Mouse (Mus musculus) kidney, adult 10 weeks (tissue): ENCODE measurements around the gene Ebp. TPM values are rescaled to one million over a fixed set of nuclear protein-coding genes. Genes with fewer than 3 reads are reported as not detected.

Experiments used
- polyA plus RNA-seq: library from polyadenylated mRNA; stranded (reverse); fragments of 350-450 nt; fragmentation: Illumina TruSeq; extraction: RNeasy Lipid Tissue Mini Kit (QIAGEN cat#74804); gene quantifications from one replicate; pipeline ENCODE4 v1.2.3, GENCODE M21; 2014; ENCODE audit warnings: low read depth, low replicate concordance

The Ebp gene
- 45.3 TPM for polyA plus RNA-seq

DNA sequence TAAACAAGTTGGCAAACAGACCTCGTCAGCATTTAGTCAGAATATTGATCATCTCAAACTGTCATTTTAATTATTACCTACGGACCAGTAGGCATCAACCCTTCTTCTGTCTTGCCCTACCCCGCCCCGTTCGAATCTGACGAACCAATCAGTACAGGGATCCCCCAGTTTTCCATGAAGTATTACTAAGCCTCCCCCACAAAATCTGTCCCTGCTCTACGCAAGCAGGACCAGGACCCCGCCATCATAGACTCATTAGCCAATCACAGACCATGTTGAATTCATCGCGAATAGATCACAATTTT is at the start of gene Ebp:
Gene Ebp (minus strand): TSS at position 94 of the 305 bp plus-strand sequence.

DNA sequence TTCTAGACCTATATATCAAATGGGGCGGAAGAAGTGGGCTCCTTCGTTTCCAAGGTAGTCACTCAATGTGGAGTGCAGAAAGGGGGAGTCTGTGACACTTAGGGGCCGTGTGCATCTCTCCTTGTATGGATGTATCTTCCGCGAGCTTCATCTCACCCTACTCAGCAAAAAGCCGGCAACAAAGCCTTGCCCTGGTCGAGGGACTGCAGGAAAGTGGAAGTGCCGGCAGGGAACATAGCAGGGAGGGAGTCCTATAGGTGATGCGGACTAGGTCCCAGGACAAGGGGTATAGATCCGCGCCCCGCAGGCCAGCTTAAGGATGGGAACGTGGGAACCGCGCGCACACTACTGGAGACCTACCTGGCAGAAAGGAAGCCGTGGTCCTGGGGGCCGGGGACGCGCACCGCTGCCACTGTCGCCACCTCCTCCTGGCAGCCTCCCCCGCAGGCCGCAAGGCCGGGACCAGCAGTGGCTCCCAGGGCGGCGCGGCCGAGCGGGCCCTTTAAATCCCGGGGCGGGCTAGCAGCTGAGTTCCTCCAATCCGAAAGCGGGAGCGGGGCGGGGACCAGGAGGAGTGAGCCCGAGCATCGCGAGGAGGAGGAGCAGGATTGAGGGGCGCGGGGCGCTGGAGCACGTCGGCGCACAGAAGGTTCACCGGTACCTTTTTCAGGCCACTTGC is 12.8 kb upstream of the Ebp start, which contains the start of gene Porcn:
Gene Porcn (minus strand): TSS at position 511 of the 679 bp plus-strand sequence.

DNA sequence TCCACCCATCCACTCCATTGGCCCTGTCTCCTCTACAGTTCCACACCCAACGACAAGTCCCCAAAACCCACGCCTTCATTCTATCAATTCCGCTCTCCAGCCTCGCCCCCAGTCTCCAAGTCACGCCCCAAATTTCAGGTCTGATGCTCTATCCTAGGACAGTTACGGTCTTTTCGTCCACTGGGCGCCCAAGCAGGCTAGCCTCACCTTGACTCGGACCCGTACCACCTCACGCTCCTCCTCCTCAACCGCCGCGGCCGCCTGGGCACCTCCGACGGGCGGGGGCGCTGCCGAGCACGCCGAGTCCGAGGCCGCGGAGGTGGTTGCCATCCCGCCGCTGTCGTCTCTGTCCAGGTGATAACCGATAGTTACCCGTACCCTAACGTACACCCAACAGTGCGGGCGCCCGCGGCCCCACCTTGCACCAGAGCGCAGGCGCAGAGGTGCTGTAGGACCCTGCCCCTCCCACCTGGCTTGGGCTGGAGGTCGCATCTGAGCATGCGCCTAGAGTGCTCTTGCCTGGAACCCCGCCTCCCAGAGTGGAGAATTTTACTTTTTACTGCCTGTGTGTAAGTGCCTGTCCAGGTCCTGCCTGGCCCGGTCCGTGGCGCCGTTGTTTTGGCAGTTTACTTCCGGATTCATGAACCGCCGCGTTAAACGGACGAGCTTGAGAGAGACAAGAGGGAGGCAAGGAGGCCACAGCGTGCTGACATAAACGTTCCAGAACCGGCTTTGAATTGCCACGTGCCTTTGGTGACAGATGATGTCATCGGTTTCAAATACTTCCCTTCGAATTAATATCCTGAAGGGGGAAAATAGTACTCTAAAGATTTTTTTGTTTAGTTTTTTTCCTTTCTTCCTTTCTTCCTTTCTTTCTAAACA is 17.6 kb downstream of the Ebp start, which contains the start of gene Tbc1d25:
Gene Tbc1d25 (minus strand): TSS at position 678 of the 882 bp plus-strand sequence.

DNA sequence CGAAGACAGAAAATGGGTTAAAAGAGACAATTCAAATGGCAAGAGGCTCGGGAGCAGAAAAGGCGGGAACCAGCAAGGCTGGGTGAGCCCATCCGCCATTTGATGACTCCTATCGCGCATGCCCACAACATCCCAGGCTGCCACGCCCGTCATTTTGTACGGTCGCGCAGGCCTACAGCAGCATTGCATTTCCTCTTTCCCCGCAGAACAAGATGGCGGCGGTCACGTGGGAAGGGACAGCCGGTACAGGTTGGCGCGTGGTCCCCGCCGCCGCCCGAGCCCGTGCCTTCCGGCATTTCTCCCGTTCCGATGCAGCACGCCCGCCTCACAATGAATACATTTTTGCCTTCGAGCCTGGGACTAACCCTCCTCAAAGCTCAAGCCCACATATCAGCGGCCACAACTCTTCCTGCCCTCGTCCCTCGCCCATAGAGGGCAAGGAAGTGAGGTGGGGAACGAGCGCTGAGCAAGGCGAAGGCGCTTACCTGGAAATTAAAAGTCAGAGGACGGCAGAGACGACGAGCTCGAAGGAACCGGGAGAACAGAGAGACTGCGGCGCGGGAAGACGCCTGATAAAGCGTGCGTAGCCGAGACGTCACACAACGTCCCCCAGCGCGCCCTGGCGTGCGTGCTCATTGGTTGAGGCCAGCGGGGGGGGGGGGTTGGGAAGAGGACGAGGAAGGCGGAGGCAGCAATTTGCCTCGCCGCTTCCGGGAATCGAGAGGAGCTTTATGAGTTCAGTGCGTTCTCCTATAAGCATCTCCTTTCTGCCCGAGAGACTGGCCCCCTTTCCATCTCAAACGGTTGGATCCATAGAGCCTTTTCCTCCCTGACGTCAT is 47.9 kb downstream of the Ebp start, which contains the start of gene Rbm3:
Gene Rbm3 (minus strand): TSS at position 728 of the 839 bp plus-strand sequence.

Other genes with a start within 250 kb of the Ebp start
- 6.0 TPM for gene Hdac6, start 245.6 kb downstream of the Ebp start, polyA plus RNA-seq
- not detected for gene Gata1, start 215.4 kb downstream of the Ebp start, polyA plus RNA-seq
- gene Glod5, start 175.0 kb downstream of the Ebp start, polyA plus RNA-seq = 255 TPM
- gene Suv39h1, start 118.8 kb downstream of the Ebp start, polyA plus RNA-seq = 5.7 TPM
- gene Was, start 103.0 kb downstream of the Ebp start, polyA plus RNA-seq = 0.28 TPM
- gene Wdr13, start 60.6 kb downstream of the Ebp start, polyA plus RNA-seq = 43.7 TPM
- 221 TPM for gene Rbm3, start 47.6 kb downstream of the Ebp start, polyA plus RNA-seq
- 0.20 TPM for gene Tbc1d25, start 17.3 kb downstream of the Ebp start, polyA plus RNA-seq
- 2.0 TPM for gene Porcn, start 13.0 kb upstream of the Ebp start, polyA plus RNA-seq
- gene Ftsj1, start 58.9 kb upstream of the Ebp start, polyA plus RNA-seq = 12.2 TPM
- not detected for gene Slc38a5, start 77.6 kb upstream of the Ebp start, polyA plus RNA-seq
- not detected for gene Ssxb10, start 133.9 kb upstream of the Ebp start, polyA plus RNA-seq
- not detected for gene Ssxb9, start 173.5 kb upstream of the Ebp start, polyA plus RNA-seq
- gene Ssxb1, start 219.8 kb upstream of the Ebp start, polyA plus RNA-seq = not detected